In genomic region chr2:174793181-174793580, GRCm38 (mm10) we compare ENCODE assay signal across 19 mouse cellular contexts. TPM values are rescaled to one million over a fixed set of nuclear protein-coding genes. Genes with fewer than 3 reads are reported as not detected.
"Had no signal": no experiment of that assay in that cellular context is flagged by ENCODE, and none has a peak within 500 bp of the region (broad histone marks: within the 10 kb centered on the region; RNA-seq: fewer than 3 reads in every experiment).

No protein-coding gene starts in this region.

- H3K9ac ChIP-seq: liver, postnatal 0 days; lung, embryonic 15.5 days; midbrain, embryonic 13.5 days; midbrain, embryonic 15.5 days; neural tube, embryonic 13.5 days; neural tube, embryonic 15.5 days; stomach, embryonic 15.5 days had no signal

- H3K4me2 ChIP-seq: lung, embryonic 15.5 days; midbrain, embryonic 11.5 days; midbrain, embryonic 13.5 days; midbrain, embryonic 15.5 days; neural tube, embryonic 13.5 days; neural tube, embryonic 15.5 days; stomach, embryonic 15.5 days had no signal

- H3K36me3 ChIP-seq: lung, embryonic 15.5 days; midbrain, embryonic 13.5 days; midbrain, embryonic 15.5 days; neural tube, embryonic 13.5 days; neural tube, embryonic 15.5 days; stomach, embryonic 15.5 days had no signal

- H3K27me3 ChIP-seq: lung, embryonic 15.5 days; midbrain, embryonic 13.5 days; midbrain, embryonic 15.5 days; neural tube, embryonic 13.5 days; neural tube, embryonic 15.5 days; stomach, embryonic 15.5 days had no signal

- H3K4me3 ChIP-seq: lung, embryonic 15.5 days; megakaryocyte, embryonic 14.5 days; midbrain, embryonic 13.5 days; midbrain, embryonic 15.5 days; myocyte; neural tube, embryonic 13.5 days; neural tube, embryonic 15.5 days; stomach, embryonic 15.5 days had no signal

- H3K9me3 ChIP-seq: lung, embryonic 15.5 days; midbrain, embryonic 13.5 days; midbrain, embryonic 15.5 days; neural tube, embryonic 13.5 days; neural tube, embryonic 15.5 days; stomach, embryonic 15.5 days had no signal

- H3K27ac ChIP-seq: lung, embryonic 15.5 days; macrophage; midbrain, embryonic 13.5 days; midbrain, embryonic 15.5 days; neural tube, embryonic 13.5 days; neural tube, embryonic 15.5 days; stomach, embryonic 15.5 days; stomach, postnatal 0 days had no signal

- DNase-seq: liver, postnatal 0 days; lung, adult 2 months; lung, postnatal 14 days; lung, postnatal 36 days; right cerebral cortex, postnatal 14 days; thymus, adult 2 months; thymus, postnatal 25 days had no signal

- ATAC-seq: liver, postnatal 0 days; lung, postnatal 0 days; midbrain, embryonic 13.5 days; midbrain, embryonic 15.5 days had no signal

- H3K4me1 ChIP-seq: lung, embryonic 15.5 days; megakaryocyte, embryonic 14.5 days; midbrain, embryonic 13.5 days; midbrain, embryonic 15.5 days; neural tube, embryonic 13.5 days; neural tube, embryonic 15.5 days; stomach, embryonic 15.5 days had no signal

RNA-seq across cellular contexts. Expression of gene Edn3, which starts 32.8 kb away (rescaled TPM):
- polyA plus RNA-seq: macrophage, myocyte had no signal
